Mouse (Mus musculus) neural tube, embryonic 11.5 days (tissue): ENCODE measurements around the gene Sytl2. TPM values are rescaled to one million over a fixed set of nuclear protein-coding genes. Genes with fewer than 3 reads are reported as not detected.
A peak's percentile ranks its signal among the peaks of the same experiment; 100 is the strongest.

Experiments
- ATAC-seq: fragments of 200-750 bp; cut with Nextera tagmentation; 2 replicates; pipeline ENCODE4 v1.8.0; 2017; ENCODE audit warnings: moderate number of reproducible peaks, mild to moderate bottlenecking, moderate TSS enrichment, moderate library complexity; ENCODE audit not compliant: insufficient read depth, low FRiP score, low TSS enrichment
- DNase-seq: peaks from one replicate; pipeline ENCODE4 v3.0.0-alpha.2; 2015; ENCODE audit warnings: low spot score
- H3K27ac ChIP-seq: fragments of 300-500 bp; sonication (generic); 2 replicates; pipeline ENCODE4 v1.5.1; 2014; ENCODE audit warnings: low read depth, mild to moderate bottlenecking, low read length
- H3K27me3 ChIP-seq: fragments of 300-500 bp; sonication (generic); 2 replicates; pipeline ENCODE4 v1.6.1; 2014; ENCODE audit warnings: mild to moderate bottlenecking, low read length, mixed read lengths; ENCODE audit not compliant: control insufficient read depth, insufficient read depth
- H3K36me3 ChIP-seq: fragments of 300-500 bp; sonication (generic); 2 replicates; pipeline ENCODE4 v1.6.1; 2014; ENCODE audit warnings: mild to moderate bottlenecking, low read length, moderate library complexity, mixed read lengths; ENCODE audit not compliant: control insufficient read depth, insufficient read depth
- H3K4me1 ChIP-seq: fragments of 300-500 bp; sonication (generic); 2 replicates; pipeline ENCODE4 v1.6.1; 2014; ENCODE audit warnings: low read length, mixed read lengths; ENCODE audit not compliant: control insufficient read depth, insufficient read depth
- H3K4me2 ChIP-seq: fragments of 300-500 bp; sonication (generic); 2 replicates; pipeline ENCODE4 v1.6.1; 2014; ENCODE audit warnings: low read depth, mild to moderate bottlenecking, moderate library complexity
- H3K4me3 ChIP-seq: fragments of 300-500 bp; sonication (generic); 2 replicates; pipeline ENCODE4 v1.5.1; 2014; ENCODE audit warnings: low read depth, low read length
- H3K9ac ChIP-seq: fragments of 300-500 bp; sonication (generic); 2 replicates; pipeline ENCODE4 v1.6.1; 2014; ENCODE audit warnings: mild to moderate bottlenecking, low read length
- H3K9me3 ChIP-seq: fragments of 300-500 bp; sonication (generic); 2 replicates; pipeline ENCODE4 v1.6.1; 2016; ENCODE audit warnings: low read length; ENCODE audit not compliant: control insufficient read depth
- WGBS: fragments of 180-500 bp; shearing (Covaris S2); extraction: QIAGEN DNeasy Blood & Tissue Kit; methylation state at CpG from one replicate; pipeline ENCODE4 v1.1.7; 2014; 5-methylcytosine and 5-hydroxymethylcytosine counted together
- polyA plus RNA-seq: library from polyadenylated mRNA; unstranded; fragments of >200 nt; fragmentation: Nextera tagmentation; extraction: Ambion mirVana; gene quantifications from 2 replicates; pipeline ENCODE4 v1.2.1, GENCODE M21; 2014

Gene Sytl2
- polyA plus RNA-seq, 1 experiment from 2014 or later = 9.0 TPM

GRCm38 (mm10) chr7:90302647-90303552, 848 bp downstream of the Sytl2 start:
- Histone ChIP-seq H3K4me2 (peak overlapping the region; percentile 97), H3K4me1 (no peaks in the 10 kb centered on the region; the same call in 1 of the 2 replicates), H3K27me3 (peaks cover 9% of the 10 kb centered on the region), H3K9me3 (no peaks in the 10 kb centered on the region), H3K9ac (peak overlapping the region; percentile 57), H3K4me3 (peak overlapping the region; percentile 58), H3K27ac (no peak overlapping the region), H3K36me3 (no peaks in the 10 kb centered on the region)
- 5% methylated on average over 27 of the region's 27 CpGs for WGBS
- DNase-seq (peak; percentile 36), ATAC-seq (peak; percentile 25; the same call in 1 of the 2 replicates)

GRCm38 (mm10) chr7:90306079-90306478, 4.0 kb downstream of the Sytl2 start:
- Histone ChIP-seq H3K4me3 (no peak overlapping the region), H3K9me3 (no peaks in the 10 kb centered on the region), H3K27me3 (peaks cover 9% of the 10 kb centered on the region), H3K27ac (no peak overlapping the region), H3K4me1 (no peaks in the 10 kb centered on the region; the same call in 1 of the 2 replicates), H3K4me2 (no peak overlapping the region), H3K9ac (no peak overlapping the region), H3K36me3 (no peaks in the 10 kb centered on the region)
- DNase-seq (peak; percentile 28), ATAC-seq (0 out of 2 replicates have a peak, but pooled peaks have one; percentile 28)
- 13% methylated on average over 3 of the region's 3 CpGs for WGBS

- no peak for ATAC-seq
- no peak for DNase-seq
- no peak overlapping the region for H3K9ac ChIP-seq
- no peak overlapping the region for H3K27ac ChIP-seq
- H3K36me3 ChIP-seq = no peaks in the 10 kb centered on the region
- peaks cover 9% of the 10 kb centered on the region for H3K27me3 ChIP-seq
- WGBS = 94% methylated on average over 1 of the region's 1 CpGs
- no peaks in the 10 kb centered on the region for H3K9me3 ChIP-seq
- H3K4me2 ChIP-seq = no peak overlapping the region
- H3K4me1 ChIP-seq = no peaks in the 10 kb centered on the region; the same call in 1 of the 2 replicates
- no peak overlapping the region for H3K4me3 ChIP-seq
Observed at GRCm38 (mm10) chr7:90306968-90307367, 4.9 kb downstream of the Sytl2 start.

- Histone ChIP-seq H3K27me3 (peaks cover 2% of the 10 kb centered on the region; the same call in 1 of the 2 replicates), H3K36me3 (no peaks in the 10 kb centered on the region), H3K9ac (no peak overlapping the region), H3K4me3 (no peak overlapping the region), H3K9me3 (no peaks in the 10 kb centered on the region), H3K4me2 (no peak overlapping the region), H3K27ac (no peak overlapping the region), H3K4me1 (no peaks in the 10 kb centered on the region; the same call in 1 of the 2 replicates)
- DNase-seq (peak; percentile 17), ATAC-seq (no peak)
- 72% methylated on average over 6 of the region's 6 CpGs for WGBS
Observed at GRCm38 (mm10) chr7:90308003-90308402, 6.0 kb downstream of the Sytl2 start.

GRCm38 (mm10) chr7:90312151-90312883, 10.3 kb downstream of the Sytl2 start:
- Histone ChIP-seq H3K4me3 (no peak overlapping the region), H3K4me1 (no peaks in the 10 kb centered on the region), H3K4me2 (no peak overlapping the region), H3K9me3 (no peaks in the 10 kb centered on the region), H3K9ac (no peak overlapping the region), H3K27ac (no peak overlapping the region), H3K27me3 (no peaks in the 10 kb centered on the region), H3K36me3 (no peaks in the 10 kb centered on the region)
- 70% methylated on average over 7 of the region's 7 CpGs for WGBS
- ATAC-seq (no peak), DNase-seq (no peak)

GRCm38 (mm10) chr7:90313421-90313820, 11.4 kb downstream of the Sytl2 start:
- Histone ChIP-seq H3K4me2 (no peak overlapping the region), H3K4me1 (no peaks in the 10 kb centered on the region), H3K9ac (no peak overlapping the region), H3K9me3 (no peaks in the 10 kb centered on the region), H3K27ac (no peak overlapping the region), H3K36me3 (no peaks in the 10 kb centered on the region), H3K27me3 (no peaks in the 10 kb centered on the region), H3K4me3 (no peak overlapping the region)
- no peak for ATAC-seq
- no peak for DNase-seq
- WGBS = 67% methylated on average over 3 of the region's 3 CpGs

- ATAC-seq (no peak), DNase-seq (no peak)
- H3K9ac ChIP-seq = no peak overlapping the region
- no peaks in the 10 kb centered on the region for H3K27me3 ChIP-seq
- 90% methylated on average over 2 of the region's 2 CpGs for WGBS
- H3K27ac ChIP-seq = no peak overlapping the region
- H3K4me3 ChIP-seq = no peak overlapping the region
- no peak overlapping the region for H3K4me2 ChIP-seq
- H3K36me3 ChIP-seq = no peaks in the 10 kb centered on the region
- H3K4me1 ChIP-seq = no peaks in the 10 kb centered on the region
- H3K9me3 ChIP-seq = no peaks in the 10 kb centered on the region
Observed at GRCm38 (mm10) chr7:90316823-90317222, 14.8 kb downstream of the Sytl2 start.

- Histone ChIP-seq H3K4me3 (no peak overlapping the region), H3K4me2 (no peak overlapping the region), H3K9ac (no peak overlapping the region), H3K27ac (no peak overlapping the region), H3K36me3 (no peaks in the 10 kb centered on the region), H3K9me3 (no peaks in the 10 kb centered on the region), H3K27me3 (no peaks in the 10 kb centered on the region), H3K4me1 (no peaks in the 10 kb centered on the region)
- WGBS = 89% methylated on average over 1 of the region's 1 CpGs
- ATAC-seq (no peak), DNase-seq (no peak)
Observed at GRCm38 (mm10) chr7:90319446-90319845, 17.4 kb downstream of the Sytl2 start.
